Mouse (Mus musculus) gastrocnemius, postnatal 36 days (tissue): Measurements from ENCODE around the gene Iars2. TPM values are rescaled to one million over a fixed set of nuclear protein-coding genes. Genes with fewer than 3 reads are reported as not detected.

Source experiments
- DNase-seq, 2 experiments: peaks; one replicate each; pipeline ENCODE4 v3.0.0; 2022
- intact Hi-C: fragments of 180-260 bp; cut with DNase I; formaldehyde crosslinking; loops from one replicate; pipeline ENCODE4 v1.15.1; 2025
- total RNA-seq, 2 experiments: library from RNA; stranded (reverse); gene quantifications; 2 replicates each; pipeline ENCODE4 v1.2.3; 2021

Iars2 gene
- total RNA-seq, 2 experiments from 2014 or later = 36.6 to 38.9 TPM

- no peak for DNase-seq
- intact Hi-C loops = no loop called here
Observed at GRCm38 (mm10) chr1:185283247-185283646, 45.9 kb downstream of the Iars2 start.

GRCm38 (mm10) chr1:185282846-185283245 is 46.4 kb downstream of the Iars2 start:
- DNase-seq = no peak
- intact Hi-C loops = no loop called here

- intact Hi-C loops = no loop called here
Observed at GRCm38 (mm10) chr1:185280616-185281015, 48.6 kb downstream of the Iars2 start.

GRCm38 (mm10) chr1:185279288-185279687 is 49.9 kb downstream of the Iars2 start:
- no peak for DNase-seq
- intact Hi-C loops = no loop called here

More at GRCm38 (mm10) chr1:185280616-185281015, 48.6 kb downstream of the Iars2 start:
- no peak for DNase-seq

- intact Hi-C loops = no loop called here
- DNase-seq = no peak
Observed at GRCm38 (mm10) chr1:185277022-185277421, 52.2 kb downstream of the Iars2 start.

GRCm38 (mm10) chr1:185275976-185276375 is 53.2 kb downstream of the Iars2 start:
- no peak for DNase-seq
- intact Hi-C loops = no loop called here

GRCm38 (mm10) chr1:185274819-185275545 is 54.2 kb downstream of the Iars2 start:
- DNase-seq = no peak
- intact Hi-C loops = no loop called here

GRCm38 (mm10) chr1:185271373-185271772 is 57.8 kb downstream of the Iars2 start:
- DNase-seq = no peak
- intact Hi-C loops = no loop called here

GRCm38 (mm10) chr1:185270403-185271097 is 58.6 kb downstream of the Iars2 start:
- intact Hi-C loops = no loop called here
- DNase-seq = no peak

- no peak for DNase-seq
- intact Hi-C loops = no loop called here
Observed at GRCm38 (mm10) chr1:185268675-185269074, 60.5 kb downstream of the Iars2 start.

- intact Hi-C loops = no loop called here
- no peak for DNase-seq
Observed at GRCm38 (mm10) chr1:185262565-185262964, 66.6 kb downstream of the Iars2 start.

GRCm38 (mm10) chr1:185256753-185257152 is 72.4 kb downstream of the Iars2 start:
- no peak for DNase-seq
- intact Hi-C loops = no loop called here

- intact Hi-C loops = no loop called here
- no peak for DNase-seq
Observed at GRCm38 (mm10) chr1:185255336-185255735, 73.9 kb downstream of the Iars2 start.

GRCm38 (mm10) chr1:185253140-185253892 is 75.9 kb downstream of the Iars2 start:
- no peak for DNase-seq
- intact Hi-C loops = no loop called here

GRCm38 (mm10) chr1:185252351-185252750 is 76.8 kb downstream of the Iars2 start:
- DNase-seq = no peak
- intact Hi-C loops = no loop called here

- intact Hi-C loops = no loop called here
- no peak for DNase-seq
Observed at GRCm38 (mm10) chr1:185248728-185249127, 80.5 kb downstream of the Iars2 start.

GRCm38 (mm10) chr1:185247429-185248085 is 81.6 kb downstream of the Iars2 start:
- intact Hi-C loops = no loop called here
- DNase-seq = no peak

- no peak for DNase-seq
- intact Hi-C loops = no loop called here
Observed at GRCm38 (mm10) chr1:185245456-185245855, 83.7 kb downstream of the Iars2 start.

- no peak for DNase-seq
- intact Hi-C loops = no loop called here
Observed at GRCm38 (mm10) chr1:185243013-185243412, 86.2 kb downstream of the Iars2 start.

GRCm38 (mm10) chr1:185236530-185236929 is 92.7 kb downstream of the Iars2 start:
- intact Hi-C loops = no loop called here
- no peak for DNase-seq

- intact Hi-C loops = no loop called here
- no peak for DNase-seq
Observed at GRCm38 (mm10) chr1:185235837-185236236, 93.4 kb downstream of the Iars2 start.
